Mouse (Mus musculus): ENCODE data around the gene Cracr2b.

DNA sequence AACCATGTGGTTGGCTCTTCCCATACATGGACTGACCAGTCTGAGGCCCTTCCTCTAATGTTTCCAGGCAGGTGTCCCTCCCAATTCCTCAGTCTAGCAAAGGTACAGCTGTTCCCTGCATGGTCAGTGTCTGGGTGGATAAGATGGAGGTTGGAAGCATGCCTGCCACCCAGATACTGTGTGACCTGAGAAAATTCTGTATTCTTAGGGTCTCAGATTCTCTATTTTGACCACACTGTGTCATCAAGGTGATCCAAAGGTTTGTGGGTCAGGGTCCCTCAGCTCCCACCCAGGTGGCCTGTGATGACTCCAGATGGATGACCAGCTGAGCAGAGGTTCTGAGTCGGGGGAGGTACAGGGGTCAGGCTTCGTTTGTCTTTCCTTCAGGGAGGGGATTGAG lies 24.3 kb downstream of the Cracr2b start:
- TF ChIP-seq POLR2A (IDR thresholded peaks at IDR 0.05; ENCODE audit: control insufficient read depth, extremely low read depth, insufficient read depth, low read length, poor library complexity) = no peak
- no peak for TF ChIP-seq CTCF (IDR thresholded peaks at IDR 0.05; ENCODE audit: borderline replicate concordance, control insufficient read depth, extremely low read depth, insufficient read depth, low read length, poor library complexity)
